Mouse (Mus musculus) neural tube, embryonic 11.5 days (tissue): ENCODE results near the gene Ube2o. TPM values are rescaled to one million over a fixed set of nuclear protein-coding genes. Genes with fewer than 3 reads are reported as not detected.

Experiments
- ATAC-seq: fragments of 200-750 bp; cut with Nextera tagmentation; 2 replicates; pipeline ENCODE4 v1.8.0; 2017; ENCODE audit warnings: moderate number of reproducible peaks, mild to moderate bottlenecking, moderate TSS enrichment, moderate library complexity; ENCODE audit not compliant: insufficient read depth, low FRiP score, low TSS enrichment
- DNase-seq: peaks from one replicate; pipeline ENCODE4 v3.0.0-alpha.2; 2015; ENCODE audit warnings: low spot score
- H3K27ac ChIP-seq: fragments of 300-500 bp; sonication (generic); 2 replicates; pipeline ENCODE4 v1.5.1; 2014; ENCODE audit warnings: low read depth, mild to moderate bottlenecking, low read length
- H3K27me3 ChIP-seq: fragments of 300-500 bp; sonication (generic); 2 replicates; pipeline ENCODE4 v1.6.1; 2014; ENCODE audit warnings: mild to moderate bottlenecking, low read length, mixed read lengths; ENCODE audit not compliant: control insufficient read depth, insufficient read depth
- H3K36me3 ChIP-seq: fragments of 300-500 bp; sonication (generic); 2 replicates; pipeline ENCODE4 v1.6.1; 2014; ENCODE audit warnings: mild to moderate bottlenecking, low read length, moderate library complexity, mixed read lengths; ENCODE audit not compliant: control insufficient read depth, insufficient read depth
- H3K4me1 ChIP-seq: fragments of 300-500 bp; sonication (generic); 2 replicates; pipeline ENCODE4 v1.6.1; 2014; ENCODE audit warnings: low read length, mixed read lengths; ENCODE audit not compliant: control insufficient read depth, insufficient read depth
- H3K4me2 ChIP-seq: fragments of 300-500 bp; sonication (generic); 2 replicates; pipeline ENCODE4 v1.6.1; 2014; ENCODE audit warnings: low read depth, mild to moderate bottlenecking, moderate library complexity
- H3K4me3 ChIP-seq: fragments of 300-500 bp; sonication (generic); 2 replicates; pipeline ENCODE4 v1.5.1; 2014; ENCODE audit warnings: low read depth, low read length
- H3K9ac ChIP-seq: fragments of 300-500 bp; sonication (generic); 2 replicates; pipeline ENCODE4 v1.6.1; 2014; ENCODE audit warnings: mild to moderate bottlenecking, low read length
- H3K9me3 ChIP-seq: fragments of 300-500 bp; sonication (generic); 2 replicates; pipeline ENCODE4 v1.6.1; 2016; ENCODE audit warnings: low read length; ENCODE audit not compliant: control insufficient read depth
- WGBS: fragments of 180-500 bp; shearing (Covaris S2); extraction: QIAGEN DNeasy Blood & Tissue Kit; methylation state at CpG from one replicate; pipeline ENCODE4 v1.1.7; 2014; 5-methylcytosine and 5-hydroxymethylcytosine counted together
- polyA plus RNA-seq: library from polyadenylated mRNA; unstranded; fragments of >200 nt; fragmentation: Nextera tagmentation; extraction: Ambion mirVana; gene quantifications from 2 replicates; pipeline ENCODE4 v1.2.1, GENCODE M21; 2014

Ube2o gene
- polyA plus RNA-seq, 1 experiment from 2014 or later, result 29.1 TPM

DNA sequence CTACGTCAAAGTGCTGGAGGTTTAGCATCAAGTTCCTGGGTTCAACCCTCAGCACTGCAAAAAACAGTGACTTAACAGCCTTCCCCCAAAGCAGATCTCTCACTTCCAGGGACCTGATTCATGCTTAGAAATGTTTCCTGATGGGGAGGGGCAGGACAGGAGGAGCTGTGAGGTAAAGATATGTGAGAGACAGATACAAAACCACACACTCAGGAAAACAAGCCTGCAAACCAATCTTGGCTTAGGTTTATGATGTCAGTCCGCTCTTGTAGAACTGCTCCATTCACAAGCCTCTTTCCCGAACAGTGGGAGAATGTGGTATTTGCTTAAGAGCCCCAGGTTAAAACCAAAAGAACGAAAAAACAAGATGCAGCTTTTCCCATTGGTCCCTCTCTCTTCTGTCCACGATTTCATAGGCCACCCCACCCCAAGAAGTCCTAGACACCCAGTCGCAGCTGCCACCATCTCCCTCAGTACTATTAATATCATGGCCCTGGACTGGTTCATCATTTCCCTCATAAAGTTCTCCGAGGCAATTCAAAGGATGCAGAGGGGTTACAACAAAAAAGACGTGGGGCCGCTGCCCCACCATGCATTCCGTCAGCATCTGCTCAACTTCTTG is 1.1 kb downstream of the Ube2o start:
- H3K4me3 ChIP-seq, result peak overlapping the region; percentile 98
- no peaks in the 10 kb centered on the region for H3K27me3 ChIP-seq
- peak overlapping the region; percentile 88; the same call in 1 of the 2 replicates for H3K27ac ChIP-seq
- 22% methylated on average over 10 of the region's 10 CpGs for WGBS
- peaks cover 16% of the 10 kb centered on the region for H3K4me1 ChIP-seq
- ATAC-seq, result no peak
- H3K9ac ChIP-seq, result peak overlapping the region; percentile 93
- peak overlapping the region; percentile 59 for H3K4me2 ChIP-seq
- no peaks in the 10 kb centered on the region for H3K36me3 ChIP-seq
- no peaks in the 10 kb centered on the region for H3K9me3 ChIP-seq
- DNase-seq, result no peak

DNA sequence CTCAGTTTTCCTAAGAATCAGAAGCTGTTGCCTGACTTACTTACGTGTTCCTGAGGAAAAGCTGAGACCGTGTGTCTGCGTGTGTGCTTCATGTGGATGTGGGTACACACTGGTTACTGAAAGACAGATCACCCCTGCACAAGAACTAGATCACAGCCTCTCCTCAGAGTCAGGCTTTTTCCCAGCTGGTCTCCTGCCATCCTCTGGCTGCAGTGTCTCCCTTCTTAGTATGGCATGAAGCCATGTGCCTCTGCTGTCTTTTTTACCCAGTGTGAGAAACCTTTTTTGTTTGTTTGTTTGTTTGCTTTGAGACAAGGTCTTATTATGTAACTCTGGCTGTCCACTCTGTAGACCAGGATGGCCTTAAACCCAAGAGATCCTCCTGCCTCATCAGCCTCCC is 2.0 kb downstream of the Ube2o start:
- H3K4me2 ChIP-seq, result no peak overlapping the region
- peaks cover 19% of the 10 kb centered on the region for H3K4me1 ChIP-seq
- H3K27me3 ChIP-seq, result no peaks in the 10 kb centered on the region
- 95% methylated on average over 3 of the region's 3 CpGs for WGBS
- no peaks in the 10 kb centered on the region for H3K36me3 ChIP-seq
- no peak overlapping the region for H3K9ac ChIP-seq
- no peak for DNase-seq
- H3K27ac ChIP-seq, result no peak overlapping the region
- no peak overlapping the region for H3K4me3 ChIP-seq
- ATAC-seq, result no peak
- H3K9me3 ChIP-seq, result no peaks in the 10 kb centered on the region

DNA sequence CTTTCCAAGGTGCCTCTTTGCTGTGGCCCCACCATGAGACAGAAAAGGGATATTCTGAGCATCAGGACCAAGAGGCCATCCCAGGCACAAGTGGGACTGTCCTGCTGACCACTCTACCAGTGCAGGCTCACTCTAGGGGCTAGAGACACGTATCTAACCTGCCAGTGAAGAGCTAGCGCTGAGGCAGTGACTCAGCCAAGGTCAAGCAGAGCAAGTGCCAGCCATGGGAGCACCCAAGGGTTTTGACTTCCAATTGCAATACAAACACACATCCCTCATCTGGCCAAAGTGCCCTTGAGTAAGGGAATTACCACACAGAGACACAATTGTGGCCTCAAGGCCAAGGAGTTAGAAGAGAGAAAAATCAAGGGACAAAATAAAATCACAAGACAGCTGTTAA is 5.9 kb downstream of the Ube2o start:
- H3K27me3 ChIP-seq, result no peaks in the 10 kb centered on the region
- no peak overlapping the region for H3K27ac ChIP-seq
- H3K4me1 ChIP-seq, result peaks cover 43% of the 10 kb centered on the region
- ATAC-seq (no peak), DNase-seq (no peak)
- H3K4me3 ChIP-seq, result no peak overlapping the region
- no peaks in the 10 kb centered on the region for H3K36me3 ChIP-seq
- WGBS, result 79% methylated on average over 2 of the region's 2 CpGs
- no peak overlapping the region for H3K9ac ChIP-seq
- no peak overlapping the region for H3K4me2 ChIP-seq
- H3K9me3 ChIP-seq, result no peaks in the 10 kb centered on the region

DNA sequence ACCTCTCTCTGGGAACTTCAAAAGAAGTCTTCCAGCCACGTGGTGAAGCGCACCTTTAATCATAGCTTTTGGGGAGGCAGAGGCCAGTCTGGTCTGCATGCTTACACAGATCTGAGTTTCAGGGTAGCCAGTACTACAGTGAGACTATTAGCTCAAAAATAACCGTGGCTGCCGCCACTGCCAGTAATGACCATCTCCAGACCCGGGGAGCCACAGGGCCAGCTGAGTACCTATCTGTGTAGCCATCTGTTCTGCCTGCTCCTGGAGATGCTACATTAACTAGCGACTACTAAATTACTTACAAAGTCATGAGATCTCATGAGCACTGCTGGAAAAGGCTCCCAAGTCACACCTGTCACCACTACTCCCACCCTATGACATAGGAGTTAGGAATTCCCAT is 6.3 kb downstream of the Ube2o start:
- Histone ChIP-seq H3K27me3 (no peaks in the 10 kb centered on the region), H3K4me2 (no peak overlapping the region), H3K9me3 (no peaks in the 10 kb centered on the region), H3K4me3 (no peak overlapping the region), H3K36me3 (no peaks in the 10 kb centered on the region), H3K9ac (no peak overlapping the region), H3K4me1 (peaks cover 39% of the 10 kb centered on the region), H3K27ac (no peak overlapping the region)
- no peak for ATAC-seq
- WGBS, result 59% methylated on average over 6 of the region's 6 CpGs
- no peak for DNase-seq

DNA sequence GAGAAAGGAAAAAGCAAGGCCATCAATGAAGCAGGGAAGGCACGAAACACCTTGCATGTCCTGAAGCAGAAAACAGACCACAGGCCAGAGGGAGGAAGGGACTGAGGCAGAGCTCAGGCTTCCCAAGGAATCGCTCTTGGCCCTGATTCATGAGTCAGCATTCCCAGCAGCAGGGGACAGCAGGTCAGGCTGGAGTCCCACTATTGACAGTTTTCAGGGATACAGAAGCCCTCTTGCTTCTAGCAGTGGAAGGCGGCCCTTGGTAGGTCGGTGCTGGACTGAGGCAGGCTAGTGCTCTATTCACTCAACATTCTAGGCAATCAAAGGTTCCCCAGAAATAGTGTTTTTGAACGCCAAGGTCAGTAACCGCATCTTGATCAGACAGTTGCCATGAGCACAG is 6.8 kb downstream of the Ube2o start:
- DNase-seq (no peak), ATAC-seq (no peak)
- no peak overlapping the region for H3K4me2 ChIP-seq
- no peaks in the 10 kb centered on the region for H3K36me3 ChIP-seq
- no peak overlapping the region for H3K4me3 ChIP-seq
- H3K4me1 ChIP-seq, result peaks cover 37% of the 10 kb centered on the region
- H3K9me3 ChIP-seq, result no peaks in the 10 kb centered on the region
- no peak overlapping the region for H3K9ac ChIP-seq
- H3K27ac ChIP-seq, result no peak overlapping the region
- H3K27me3 ChIP-seq, result no peaks in the 10 kb centered on the region
- WGBS, result 61% methylated on average over 6 of the region's 6 CpGs

DNA sequence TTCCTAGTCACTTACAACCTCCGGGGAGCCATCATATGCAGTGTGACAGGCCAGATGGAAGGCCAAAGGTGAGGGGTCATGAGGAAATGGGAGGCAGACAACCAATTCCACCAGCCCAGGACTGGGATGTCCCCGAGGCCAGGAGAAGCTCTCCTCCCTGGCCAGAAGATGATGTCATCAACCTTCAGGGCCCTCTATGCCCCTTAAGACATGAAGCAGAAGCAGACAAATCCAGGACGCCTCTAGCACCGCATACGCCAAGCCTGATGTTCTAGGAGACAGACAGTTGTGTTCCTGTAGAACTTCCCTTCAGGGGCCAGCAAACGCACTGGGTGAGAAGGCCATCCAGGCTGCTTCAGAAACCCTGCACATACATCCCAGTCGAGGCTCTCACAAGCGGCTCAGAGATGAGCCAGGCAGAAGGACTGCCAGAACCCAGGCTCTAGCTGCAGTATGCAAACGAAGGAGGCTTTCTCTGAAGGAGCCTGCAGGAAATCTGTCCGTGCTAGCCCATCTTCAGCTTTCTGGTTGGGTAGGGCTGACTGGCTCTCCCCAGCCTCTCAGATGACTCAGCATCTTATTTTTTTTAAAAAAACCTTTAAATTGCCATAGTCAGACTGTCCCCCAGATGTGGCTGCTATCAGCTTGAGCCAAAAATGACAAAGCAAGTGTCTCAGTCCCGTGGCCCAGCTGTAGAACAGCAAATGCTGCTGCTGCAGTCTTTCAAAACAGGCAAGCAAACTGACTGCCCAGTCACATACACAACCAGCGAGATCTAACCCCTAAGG is 8.3 kb downstream of the Ube2o start:
- Histone ChIP-seq H3K9ac (no peak overlapping the region), H3K9me3 (no peaks in the 10 kb centered on the region), H3K4me3 (no peak overlapping the region), H3K27me3 (no peaks in the 10 kb centered on the region), H3K27ac (0 out of 2 replicates have a peak overlapping the region, but pooled peaks have one; percentile 14), H3K36me3 (no peaks in the 10 kb centered on the region), H3K4me1 (peaks cover 37% of the 10 kb centered on the region), H3K4me2 (peak overlapping the region; percentile 3; the same call in 1 of the 2 replicates)
- 56% methylated on average over 12 of the region's 12 CpGs for WGBS
- ATAC-seq (no peak), DNase-seq (no peak)

DNA sequence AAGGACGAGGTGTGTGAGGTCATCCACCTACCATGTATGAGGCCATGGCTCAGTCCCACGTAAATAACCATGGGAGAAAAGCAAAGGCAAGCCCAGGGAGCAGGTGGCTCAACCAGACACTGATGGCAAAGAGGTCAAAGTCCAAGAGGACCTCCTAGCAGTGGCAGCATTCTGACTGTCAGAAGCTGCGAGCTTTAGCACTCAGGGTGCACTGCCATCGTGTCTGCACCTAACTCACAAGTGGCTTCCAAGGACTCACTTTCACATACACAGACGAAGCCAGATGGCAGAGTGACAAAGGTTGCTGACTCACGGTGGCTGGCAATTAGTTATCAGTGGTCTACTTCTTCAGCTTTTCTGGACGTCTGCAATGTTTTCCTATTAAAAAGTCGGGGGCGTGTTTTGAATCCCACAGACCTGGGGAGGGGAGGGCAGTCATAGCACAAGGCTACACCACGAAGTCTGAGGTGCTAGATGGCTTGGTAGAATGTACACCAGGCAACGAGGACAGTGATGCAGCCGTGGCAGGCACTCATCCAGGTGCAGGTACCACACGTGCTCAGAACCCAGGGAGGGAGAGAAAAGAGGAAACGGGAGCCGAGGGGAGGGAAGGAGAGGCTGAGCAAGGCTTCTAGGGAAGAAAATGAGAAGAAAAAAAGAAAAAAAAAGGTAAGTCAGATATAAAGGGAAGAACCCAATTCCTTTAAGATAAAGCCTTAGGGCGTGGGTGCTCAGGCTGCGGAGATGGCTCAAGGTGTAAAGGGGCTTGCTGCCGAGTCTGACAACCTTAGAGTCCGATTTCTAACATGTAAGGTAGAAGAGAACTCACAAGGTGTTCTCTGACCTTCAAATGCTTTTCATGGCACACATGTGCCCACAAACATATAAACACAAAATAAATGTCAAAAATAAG is 9.2 kb downstream of the Ube2o start:
- no peaks in the 10 kb centered on the region for H3K9me3 ChIP-seq
- no peak for ATAC-seq
- no peak for DNase-seq
- no peaks in the 10 kb centered on the region for H3K27me3 ChIP-seq
- H3K36me3 ChIP-seq, result no peaks in the 10 kb centered on the region
- H3K9ac ChIP-seq, result no peak overlapping the region
- H3K4me2 ChIP-seq, result no peak overlapping the region
- 83% methylated on average over 19 of the region's 19 CpGs for WGBS
- H3K4me3 ChIP-seq, result no peak overlapping the region
- H3K4me1 ChIP-seq, result peaks cover 37% of the 10 kb centered on the region
- H3K27ac ChIP-seq, result no peak overlapping the region

DNA sequence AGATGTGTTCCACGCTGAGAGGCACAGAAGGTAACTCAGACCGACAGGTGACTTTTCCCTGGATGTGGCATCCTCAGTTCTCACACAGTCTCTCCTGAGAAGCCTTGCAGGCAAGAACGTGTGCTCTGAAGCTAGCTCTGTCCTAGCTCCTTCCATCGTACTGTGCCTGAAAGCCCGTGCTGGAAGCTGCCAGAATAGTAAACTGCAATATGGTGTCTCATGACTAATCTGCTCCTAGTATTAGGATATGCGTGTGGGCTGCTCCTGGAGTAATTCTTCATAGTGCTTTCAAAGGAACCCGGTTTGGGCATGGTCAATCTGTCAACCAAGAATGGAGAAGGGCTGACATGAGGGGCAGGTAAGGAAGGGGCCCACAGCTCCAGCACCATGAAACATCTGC is 10.4 kb downstream of the Ube2o start:
- H3K4me2 ChIP-seq, result no peak overlapping the region
- no peaks in the 10 kb centered on the region for H3K27me3 ChIP-seq
- no peak overlapping the region for H3K9ac ChIP-seq
- H3K9me3 ChIP-seq, result no peaks in the 10 kb centered on the region
- 89% methylated on average over 7 of the region's 7 CpGs for WGBS
- no peaks in the 10 kb centered on the region for H3K36me3 ChIP-seq
- H3K4me3 ChIP-seq, result no peak overlapping the region
- no peak for ATAC-seq
- H3K4me1 ChIP-seq, result peaks cover 34% of the 10 kb centered on the region
- no peak overlapping the region for H3K27ac ChIP-seq
- DNase-seq, result no peak
